Mouse (Mus musculus) lung, adult 2 months (tissue): ENCODE results near the gene Fcrl1. TPM values are rescaled to one million over a fixed set of nuclear protein-coding genes. Genes with fewer than 3 reads are reported as not detected.
"Not testable (repeated sequence)": the region's sequence is repeated elsewhere in the genome, so short reads cannot be mapped to it uniquely, and the experiment has no call there.

Experiments used
- DNase-seq: peaks from one replicate; pipeline ENCODE4 v3.0.0; 2022
- H3K4me1 ChIP-seq: fragments of 200-500 bp; 2 replicates; pipeline ENCODE4 v1.6.1; 2011; ENCODE audit warnings: low read length; ENCODE audit not compliant: control insufficient read depth, insufficient read depth
- H3K4me3 ChIP-seq: fragments of 200-500 bp; replicated peaks from 2 replicates; pipeline ENCODE3; 2011; ENCODE audit warnings: low read depth, mild to moderate bottlenecking, control low read depth, low read length; ENCODE audit errors: extremely low read depth
- CTCF ChIP-seq: fragments of 200-500 bp; IDR thresholded peaks from 2 replicates; pipeline ENCODE4 v1.5.1; 2011; ENCODE audit warnings: mild to moderate bottlenecking, low read length, control low read depth; ENCODE audit not compliant: insufficient read depth
- POLR2A ChIP-seq: fragments of 200-500 bp; IDR thresholded peaks from 2 replicates; pipeline ENCODE4 v1.6.1; 2011; ENCODE audit warnings: low read depth, mild to moderate bottlenecking, control low read depth, low read length, borderline replicate concordance; ENCODE audit errors: extremely low read depth
- WGBS: fragments of 180-500 bp; shearing (Covaris S2); methylation state at CpG from one replicate; pipeline ENCODE4 v1.1.7; 2018; 5-methylcytosine and 5-hydroxymethylcytosine counted together
- polyA plus RNA-seq: library from polyadenylated mRNA; depleted of rRNA; stranded (reverse); fragments of >200 nt; gene quantifications from 2 replicates; pipeline ENCODE4 v1.2.3, GENCODE M21; 2012

Gene Fcrl1
- polyA plus RNA-seq, 1 experiment: 2.6 TPM

DNA sequence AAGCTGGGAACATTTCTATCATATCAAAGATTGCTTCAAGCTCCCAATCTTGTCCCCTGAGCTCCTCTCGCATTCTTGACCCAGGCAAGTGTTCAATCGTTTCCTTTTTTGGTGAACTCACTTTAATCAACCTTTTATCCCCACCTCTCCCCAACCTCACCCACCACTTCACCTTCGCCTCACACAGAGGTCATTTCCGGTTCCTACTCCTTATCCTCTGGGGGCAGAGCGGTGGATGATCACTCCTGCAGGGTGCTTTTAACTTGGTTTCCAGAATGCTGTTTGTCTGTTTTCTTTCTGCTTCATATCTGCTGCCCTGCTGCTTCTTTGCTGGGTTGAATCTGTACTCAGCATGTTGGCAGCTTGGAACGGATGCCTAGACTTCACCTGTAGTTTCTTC lies 1.5 kb downstream of the Fcrl1 start:
- no peak for TF ChIP-seq CTCF
- TF ChIP-seq POLR2A: no peak
- no peak for DNase-seq
- WGBS: 43% methylated on average over 6 of the region's 6 CpGs
- Histone ChIP-seq H3K4me1 (no peaks in the 10 kb centered on the region), H3K4me3 (no peak overlapping the region)

- H3K4me3 ChIP-seq, DNase-seq, H3K4me1 ChIP-seq: not testable (repeated sequence)
- WGBS: 79% methylated on average over 2 of the region's 2 CpGs
Observed at GRCm38 (mm10) chr3:87379641-87380315, 3.6 kb downstream of the Fcrl1 start.

DNA sequence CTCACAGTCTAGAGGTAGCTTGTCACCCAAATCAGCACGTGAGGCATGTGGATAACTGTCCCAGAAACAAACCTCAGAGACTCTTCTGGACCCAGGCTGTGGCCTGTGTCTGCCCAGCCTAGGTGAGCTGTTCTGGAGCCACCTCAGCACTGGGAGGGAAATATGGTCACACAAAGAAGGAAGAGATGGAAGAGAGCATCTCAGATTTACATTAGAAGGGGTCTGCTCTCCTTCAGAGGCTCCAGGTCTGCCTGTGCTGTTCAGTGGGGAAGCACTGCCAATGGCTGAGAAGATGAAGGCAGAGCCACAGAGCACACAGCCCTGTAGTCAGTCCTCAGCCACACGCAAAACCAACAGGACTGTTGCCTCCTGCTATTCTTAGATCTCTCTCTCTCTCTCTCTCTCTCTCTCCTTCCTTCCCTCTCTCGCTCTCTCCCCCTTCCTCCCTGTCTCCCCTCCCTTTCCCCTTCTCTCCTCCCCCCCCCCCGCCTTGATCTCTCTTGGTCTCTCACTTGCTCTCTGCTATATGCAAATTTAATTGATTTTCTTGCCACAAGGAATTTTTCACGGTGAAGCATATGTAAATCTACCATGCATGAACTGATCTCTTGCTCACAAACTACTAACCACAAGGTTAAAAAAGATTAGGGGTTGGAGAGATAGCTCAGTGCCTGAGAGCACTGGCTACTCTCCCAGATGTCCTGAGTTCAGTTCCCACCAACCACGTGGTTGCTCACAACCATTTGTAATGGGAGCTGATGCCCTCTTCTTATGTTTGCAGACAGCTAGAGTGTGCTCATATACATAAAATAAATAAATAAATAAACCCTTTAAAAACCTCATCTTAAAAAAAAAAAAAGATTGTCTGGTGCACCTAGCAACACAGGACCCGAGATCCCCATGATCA lies 5.9 kb downstream of the Fcrl1 start:
- 49% methylated on average over 7 of the region's 7 CpGs for WGBS
- Histone ChIP-seq H3K4me3 (no peak overlapping the region), H3K4me1 (no peaks in the 10 kb centered on the region)
- TF ChIP-seq CTCF: no peak
- no peak for TF ChIP-seq POLR2A
- DNase-seq: no peak

DNA sequence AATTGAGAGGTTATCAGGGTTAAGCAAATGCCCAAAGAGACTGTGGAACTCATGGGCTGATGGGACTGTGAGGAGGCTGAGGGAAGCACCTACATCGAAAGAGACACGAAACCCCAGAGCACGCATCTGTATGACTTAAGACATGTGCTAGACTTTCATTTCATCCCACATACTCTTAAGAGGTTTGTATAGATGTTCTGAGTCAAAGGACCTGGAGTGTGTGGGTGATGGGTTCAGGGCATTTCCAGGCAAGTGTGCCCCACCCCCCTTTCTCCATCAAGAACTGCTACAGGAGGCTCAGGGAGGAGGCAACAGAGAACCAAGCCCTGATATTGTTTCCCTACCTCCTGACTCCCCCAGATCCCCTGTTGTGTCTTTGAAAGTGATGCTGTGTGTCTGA lies 7.1 kb downstream of the Fcrl1 start:
- Histone ChIP-seq H3K4me1 (no peaks in the 10 kb centered on the region), H3K4me3 (no peak overlapping the region)
- DNase-seq: no peak
- TF ChIP-seq CTCF (no peak), POLR2A (no peak)
- 87% methylated on average over 3 of the region's 3 CpGs for whole genome bisulfite sequencing

GRCm38 (mm10) chr3:87385105-87385504 lies 8.9 kb downstream of the Fcrl1 start:
- no peak for DNase-seq
- WGBS: 67% methylated on average over 9 of the region's 9 CpGs
- TF ChIP-seq CTCF (no peak), POLR2A (no peak)
- no peak overlapping the region for H3K4me3 ChIP-seq
- no peaks in the 10 kb centered on the region for H3K4me1 ChIP-seq

GRCm38 (mm10) chr3:87390935-87391334 lies 14.7 kb downstream of the Fcrl1 start:
- WGBS: 57% methylated on average over 1 of the region's 1 CpGs

GRCm38 (mm10) chr3:87398809-87399208 lies 22.6 kb downstream of the Fcrl1 start:
- WGBS: 72% methylated on average over 4 of the region's 4 CpGs
- DNase-seq: no peak
- Histone ChIP-seq H3K4me1 (no peaks in the 10 kb centered on the region), H3K4me3 (no peak overlapping the region)
- no peak for TF ChIP-seq POLR2A

More at GRCm38 (mm10) chr3:87390935-87391334, 14.7 kb downstream of the Fcrl1 start:
- Histone ChIP-seq H3K4me3 (no peak overlapping the region), H3K4me1 (no peaks in the 10 kb centered on the region)
- no peak for DNase-seq
- no peak for TF ChIP-seq POLR2A
- no peak for TF ChIP-seq CTCF

- DNase-seq: no peak
- no peaks in the 10 kb centered on the region for H3K4me1 ChIP-seq
- 82% methylated on average over 4 of the region's 4 CpGs for WGBS
- no peak for TF ChIP-seq POLR2A
- TF ChIP-seq CTCF: no peak
- no peak overlapping the region for H3K4me3 ChIP-seq
Observed at GRCm38 (mm10) chr3:87399906-87400305, 23.7 kb downstream of the Fcrl1 start.

DNA sequence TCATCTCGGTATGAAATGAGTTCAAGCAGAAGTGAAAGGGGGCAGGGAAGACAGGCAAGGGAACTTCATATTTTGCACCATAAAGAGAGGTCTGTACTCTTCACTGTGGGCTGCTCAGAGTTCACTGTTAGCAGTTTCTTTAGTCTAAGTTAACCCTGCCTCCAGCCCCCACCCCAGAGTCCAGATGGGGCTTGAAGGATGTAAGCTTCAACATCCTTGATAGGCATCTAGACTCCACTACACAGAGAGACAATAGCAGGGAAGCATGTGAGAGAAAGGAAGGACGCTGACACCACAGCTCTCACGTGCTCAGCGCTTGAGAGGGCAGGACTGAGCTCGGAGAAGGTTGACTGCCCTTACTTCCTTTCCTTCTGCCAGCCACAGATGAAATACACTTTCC lies 25.1 kb downstream of the Fcrl1 start:
- WGBS: 33% methylated on average over 5 of the region's 5 CpGs
- no peak for DNase-seq
- no peak for TF ChIP-seq CTCF
- no peak for TF ChIP-seq POLR2A
- H3K4me3 ChIP-seq: no peak overlapping the region
- H3K4me1 ChIP-seq: no peaks in the 10 kb centered on the region

GRCm38 (mm10) chr3:87408171-87408570 lies 32.0 kb downstream of the Fcrl1 start:
- no peak overlapping the region for H3K4me3 ChIP-seq
- TF ChIP-seq CTCF (peak; percentile 54), POLR2A (no peak)
- 15% methylated on average over 4 of the region's 4 CpGs for WGBS
- H3K4me1 ChIP-seq: no peaks in the 10 kb centered on the region
- DNase-seq: no peak
